Mouse (Mus musculus) stomach, embryonic 15.5 days (tissue): ENCODE measurements around the gene Ltbp1. TPM values are rescaled to one million over a fixed set of nuclear protein-coding genes. Genes with fewer than 3 reads are reported as not detected.

ENCODE experiments used
- ATAC-seq: fragments of 200-750 bp; cut with Nextera tagmentation; 2 replicates; pipeline ENCODE4 v1.8.0; 2017; ENCODE audit warnings: low read depth, moderate number of reproducible peaks, moderate TSS enrichment; ENCODE audit not compliant: insufficient read depth, low FRiP score
- H3K27ac ChIP-seq: fragments of 300-500 bp; sonication (generic); 2 replicates; pipeline ENCODE4 v1.5.1; 2015; ENCODE audit warnings: mild to moderate bottlenecking, inconsistent platforms
- H3K27me3 ChIP-seq: fragments of 300-500 bp; sonication (generic); replicated peaks from 2 replicates; pipeline ENCODE4 v1.6.1; 2015; ENCODE audit warnings: inconsistent platforms
- H3K36me3 ChIP-seq: fragments of 300-500 bp; sonication (generic); 2 replicates; pipeline ENCODE4 v1.6.1; 2015; ENCODE audit warnings: inconsistent platforms
- H3K4me1 ChIP-seq: fragments of 300-500 bp; sonication (generic); 2 replicates; pipeline ENCODE4 v1.6.1; 2015; ENCODE audit warnings: inconsistent platforms
- H3K4me2 ChIP-seq: fragments of 300-500 bp; sonication (generic); 2 replicates; pipeline ENCODE4 v1.6.1; 2015; ENCODE audit warnings: mild to moderate bottlenecking, inconsistent platforms
- H3K4me3 ChIP-seq: fragments of 300-500 bp; sonication (generic); replicated peaks from 2 replicates; pipeline ENCODE4 v1.5.1; 2015; ENCODE audit warnings: inconsistent platforms
- H3K9ac ChIP-seq: fragments of 300-500 bp; sonication (generic); 2 replicates; pipeline ENCODE4 v1.6.1; 2015; ENCODE audit warnings: inconsistent platforms
- H3K9me3 ChIP-seq: fragments of 300-500 bp; sonication (generic); 2 replicates; pipeline ENCODE4 v1.6.1; 2016; ENCODE audit warnings: inconsistent platforms
- WGBS: fragments of 180-500 bp; shearing (Covaris S2); methylation state at CpG from one replicate; pipeline ENCODE4 v1.1.7; 2015; 5-methylcytosine and 5-hydroxymethylcytosine counted together
- polyA plus RNA-seq: library from polyadenylated mRNA; unstranded; fragments of >200 nt; fragmentation: Nextera tagmentation; extraction: Ambion mirVana; gene quantifications from 2 replicates; pipeline ENCODE4 v1.2.1, GENCODE M21; 2015

The Ltbp1 gene
- polyA plus RNA-seq, 1 experiment from 2014 or later: 26.1 TPM

DNA sequence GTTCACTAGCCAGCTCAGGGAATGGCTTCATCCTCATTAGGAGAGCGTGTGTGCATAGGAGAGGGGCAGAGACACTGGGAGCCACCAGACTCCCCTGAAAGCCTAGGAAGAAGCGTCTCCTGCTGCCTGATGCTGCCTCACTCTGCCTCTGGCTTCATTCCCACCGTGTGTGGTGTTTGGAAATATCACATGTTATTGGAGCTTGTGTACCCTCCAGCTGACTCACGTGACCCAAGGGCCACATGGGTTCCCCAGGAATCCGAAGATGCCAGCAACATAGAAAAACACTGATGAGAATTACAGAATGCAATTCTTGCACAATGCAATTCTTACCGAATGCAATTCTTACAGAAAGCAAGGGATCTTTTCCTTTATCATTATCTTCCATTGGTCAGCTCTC is 325.0 kb downstream of the Ltbp1 start:
- Histone ChIP-seq H3K4me3 (no peak overlapping the region), H3K9me3 (no peaks in the 10 kb centered on the region), H3K27me3 (no peaks in the 10 kb centered on the region), H3K36me3 (no peaks in the 10 kb centered on the region), H3K4me2 (no peak overlapping the region), H3K4me1 (no peaks in the 10 kb centered on the region), H3K9ac (no peak overlapping the region), H3K27ac (no peak overlapping the region)
- ATAC-seq: no peak
- WGBS: 85% methylated on average over 6 of the region's 6 CpGs

DNA sequence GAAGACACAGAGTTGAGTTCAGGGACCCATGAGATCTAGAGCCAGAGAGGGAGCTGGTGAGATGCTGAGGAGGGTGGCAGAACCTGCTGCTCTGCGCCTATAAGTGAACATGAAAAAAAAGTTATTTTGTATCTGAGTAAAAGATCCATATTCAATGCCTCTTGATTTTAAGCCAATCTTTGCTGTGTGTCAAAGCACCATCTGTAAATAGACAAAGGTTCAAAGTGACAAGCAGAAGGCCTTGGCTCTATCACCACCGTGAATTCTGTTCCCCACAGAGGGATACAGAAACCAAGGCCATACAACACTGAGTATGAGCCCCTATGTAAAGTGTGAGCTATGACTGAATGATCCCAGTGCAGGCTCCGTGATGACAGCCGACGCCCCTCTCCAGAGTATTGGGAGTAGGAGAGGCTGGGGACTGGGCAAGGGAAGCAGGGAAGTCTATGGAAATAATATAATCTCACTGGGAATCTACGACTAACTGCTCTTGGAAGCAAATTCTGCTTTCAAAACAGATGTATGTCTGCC is 326.1 kb downstream of the Ltbp1 start:
- WGBS: 82% methylated on average over 6 of the region's 6 CpGs
- Histone ChIP-seq H3K9me3 (no peaks in the 10 kb centered on the region), H3K36me3 (no peaks in the 10 kb centered on the region), H3K9ac (no peak overlapping the region), H3K4me1 (no peaks in the 10 kb centered on the region), H3K4me2 (no peak overlapping the region), H3K27ac (no peak overlapping the region), H3K27me3 (no peaks in the 10 kb centered on the region), H3K4me3 (no peak overlapping the region)
- no peak for ATAC-seq

DNA sequence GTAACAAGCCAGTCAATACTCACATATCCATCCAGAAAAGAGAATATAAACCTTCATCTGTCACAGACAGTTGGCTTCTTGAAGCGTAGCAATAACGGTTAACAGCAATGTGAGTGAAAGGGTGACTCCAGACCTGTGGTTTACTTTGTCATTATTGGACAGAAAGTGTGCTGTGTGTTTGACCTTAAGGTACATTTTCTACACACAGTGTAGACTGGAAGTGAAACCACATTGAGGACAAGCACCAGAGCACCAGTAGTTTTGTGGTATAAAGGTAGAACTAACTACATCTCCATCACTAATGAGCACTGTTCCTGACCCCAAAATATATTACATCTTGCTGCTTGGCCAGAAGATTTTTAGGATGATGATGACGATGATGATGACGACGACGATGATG is 326.9 kb downstream of the Ltbp1 start:
- 95% methylated on average over 6 of the region's 6 CpGs for WGBS
- Histone ChIP-seq H3K4me3 (no peak overlapping the region), H3K4me1 (no peaks in the 10 kb centered on the region), H3K36me3 (no peaks in the 10 kb centered on the region), H3K9me3 (no peaks in the 10 kb centered on the region), H3K9ac (no peak overlapping the region), H3K4me2 (no peak overlapping the region), H3K27me3 (no peaks in the 10 kb centered on the region), H3K27ac (no peak overlapping the region)
- no peak for ATAC-seq

GRCm38 (mm10) chr17:75333011-75333410 is 327.6 kb downstream of the Ltbp1 start:
- H3K27me3 ChIP-seq: no peaks in the 10 kb centered on the region
- H3K27ac ChIP-seq: no peak overlapping the region
- no peaks in the 10 kb centered on the region for H3K4me1 ChIP-seq
- H3K4me3 ChIP-seq: no peak overlapping the region
- no peak overlapping the region for H3K9ac ChIP-seq
- WGBS: 89% methylated on average over 9 of the region's 9 CpGs
- no peaks in the 10 kb centered on the region for H3K36me3 ChIP-seq
- H3K4me2 ChIP-seq: no peak overlapping the region
- no peaks in the 10 kb centered on the region for H3K9me3 ChIP-seq
- no peak for ATAC-seq

- 82% methylated on average over 13 of the region's 13 CpGs for WGBS
- ATAC-seq: no peak
- no peak overlapping the region for H3K4me3 ChIP-seq
- H3K27me3 ChIP-seq: no peaks in the 10 kb centered on the region
- H3K27ac ChIP-seq: no peak overlapping the region
- no peaks in the 10 kb centered on the region for H3K9me3 ChIP-seq
- no peaks in the 10 kb centered on the region for H3K36me3 ChIP-seq
- no peak overlapping the region for H3K4me2 ChIP-seq
- H3K9ac ChIP-seq: no peak overlapping the region
- no peaks in the 10 kb centered on the region for H3K4me1 ChIP-seq
These were observed 328.4 kb downstream of the Ltbp1 start for GRCm38 (mm10) chr17:75333759-75334158.

GRCm38 (mm10) chr17:75335649-75336048 is 330.3 kb downstream of the Ltbp1 start:
- Histone ChIP-seq H3K9me3 (no peaks in the 10 kb centered on the region), H3K27me3 (no peaks in the 10 kb centered on the region), H3K27ac (no peak overlapping the region), H3K4me1 (no peaks in the 10 kb centered on the region), H3K4me2 (no peak overlapping the region), H3K9ac (no peak overlapping the region), H3K4me3 (no peak overlapping the region), H3K36me3 (no peaks in the 10 kb centered on the region)
- no peak for ATAC-seq
- 68% methylated on average over 9 of the region's 9 CpGs for WGBS

GRCm38 (mm10) chr17:75341227-75341626 is 335.9 kb downstream of the Ltbp1 start:
- H3K9ac ChIP-seq: no peak overlapping the region
- no peak overlapping the region for H3K4me3 ChIP-seq
- WGBS: 69% methylated on average over 4 of the region's 4 CpGs
- no peaks in the 10 kb centered on the region for H3K27me3 ChIP-seq
- H3K27ac ChIP-seq: no peak overlapping the region
- H3K36me3 ChIP-seq: no peaks in the 10 kb centered on the region
- no peak overlapping the region for H3K4me2 ChIP-seq
- no peaks in the 10 kb centered on the region for H3K9me3 ChIP-seq
- ATAC-seq: no peak
- no peaks in the 10 kb centered on the region for H3K4me1 ChIP-seq

- Histone ChIP-seq H3K4me2 (no peak overlapping the region), H3K27ac (no peak overlapping the region), H3K4me3 (no peak overlapping the region), H3K27me3 (no peaks in the 10 kb centered on the region), H3K9me3 (no peaks in the 10 kb centered on the region), H3K9ac (no peak overlapping the region), H3K4me1 (no peaks in the 10 kb centered on the region), H3K36me3 (0 out of 2 replicates have a peak, but pooled peaks cover 4% of the 10 kb centered on the region)
- 63% methylated on average over 3 of the region's 3 CpGs for WGBS
- no peak for ATAC-seq
These were observed 339.7 kb downstream of the Ltbp1 start for GRCm38 (mm10) chr17:75345116-75345515.

DNA sequence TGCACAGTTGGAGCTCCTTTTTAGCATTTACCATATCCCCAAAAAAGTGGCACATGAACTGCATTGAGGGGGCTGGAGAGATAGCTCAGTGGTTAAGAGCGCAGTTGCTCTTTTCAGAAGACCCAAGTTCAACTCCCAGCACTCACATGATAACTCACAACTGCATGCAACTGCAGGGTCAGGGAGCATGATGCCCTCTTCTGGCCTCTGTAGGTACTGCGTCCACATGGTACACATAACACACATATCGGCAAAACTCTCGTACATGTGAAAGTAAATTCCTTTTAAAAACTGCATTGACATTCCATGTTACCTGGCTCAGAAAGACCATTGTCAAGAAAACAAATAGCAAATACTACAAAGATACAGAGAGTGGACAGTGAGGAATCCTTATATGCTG is 342.0 kb downstream of the Ltbp1 start:
- Histone ChIP-seq H3K27me3 (no peaks in the 10 kb centered on the region), H3K27ac (no peak overlapping the region), H3K9ac (no peak overlapping the region), H3K36me3 (0 out of 2 replicates have a peak, but pooled peaks cover 4% of the 10 kb centered on the region), H3K4me1 (no peaks in the 10 kb centered on the region), H3K4me2 (no peak overlapping the region), H3K4me3 (no peak overlapping the region), H3K9me3 (no peaks in the 10 kb centered on the region)
- WGBS: 100% methylated on average over 4 of the region's 4 CpGs
- no peak for ATAC-seq

DNA sequence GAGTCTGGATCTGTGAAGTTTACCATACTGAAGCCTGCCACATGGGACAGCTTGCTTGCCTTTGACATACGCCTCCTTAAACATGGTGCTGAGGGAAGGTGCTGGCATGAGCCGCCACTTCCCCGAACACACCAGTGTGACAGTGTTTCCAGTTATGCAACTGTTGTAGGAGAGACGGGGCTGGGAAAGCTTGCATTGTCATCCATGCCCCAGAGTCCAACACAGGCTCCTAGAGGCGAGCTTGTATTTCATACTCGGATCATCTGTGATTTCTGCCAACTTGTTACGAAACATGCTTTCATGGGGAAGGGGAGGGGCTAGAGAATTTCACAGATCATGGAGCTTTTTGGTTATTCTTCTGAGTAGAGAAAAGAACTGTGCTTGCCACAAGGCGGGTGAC is 343.7 kb downstream of the Ltbp1 start:
- Histone ChIP-seq H3K9ac (no peak overlapping the region), H3K4me2 (no peak overlapping the region), H3K27me3 (no peaks in the 10 kb centered on the region), H3K36me3 (0 out of 2 replicates have a peak, but pooled peaks cover 4% of the 10 kb centered on the region), H3K9me3 (no peaks in the 10 kb centered on the region), H3K4me1 (no peaks in the 10 kb centered on the region), H3K27ac (no peak overlapping the region), H3K4me3 (no peak overlapping the region)
- 85% methylated on average over 8 of the region's 8 CpGs for WGBS
- ATAC-seq: no peak

DNA sequence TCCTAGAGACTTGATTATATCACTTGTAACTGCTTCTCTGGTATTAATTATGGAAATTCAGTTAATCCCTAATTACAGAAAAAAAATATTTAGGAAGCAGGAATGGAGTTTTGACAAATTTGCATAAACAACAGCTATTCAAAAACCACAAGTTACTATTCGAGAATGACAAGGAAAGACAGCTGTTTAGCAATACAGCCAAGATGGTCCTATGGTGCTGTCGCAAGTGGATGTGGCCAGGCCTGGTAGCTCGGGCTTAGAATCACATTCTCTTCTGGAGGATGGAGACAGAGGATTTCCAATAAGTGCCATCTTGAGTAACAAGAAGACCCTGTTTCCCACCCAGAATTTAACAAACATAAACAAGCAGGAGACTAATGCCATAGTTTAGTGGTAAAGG is 344.2 kb downstream of the Ltbp1 start:
- no peaks in the 10 kb centered on the region for H3K4me1 ChIP-seq
- 79% methylated on average over 3 of the region's 3 CpGs for WGBS
- no peaks in the 10 kb centered on the region for H3K9me3 ChIP-seq
- H3K4me3 ChIP-seq: no peak overlapping the region
- H3K9ac ChIP-seq: no peak overlapping the region
- 0 out of 2 replicates have a peak, but pooled peaks cover 4% of the 10 kb centered on the region for H3K36me3 ChIP-seq
- no peaks in the 10 kb centered on the region for H3K27me3 ChIP-seq
- no peak for ATAC-seq
- no peak overlapping the region for H3K27ac ChIP-seq
- no peak overlapping the region for H3K4me2 ChIP-seq

- Histone ChIP-seq H3K27ac (no peak overlapping the region), H3K27me3 (no peaks in the 10 kb centered on the region), H3K9me3 (no peaks in the 10 kb centered on the region), H3K4me3 (no peak overlapping the region), H3K4me1 (no peaks in the 10 kb centered on the region), H3K36me3 (no peaks in the 10 kb centered on the region), H3K9ac (no peak overlapping the region), H3K4me2 (no peak overlapping the region)
- no peak for ATAC-seq
- WGBS: 59% methylated on average over 3 of the region's 3 CpGs
These were observed 348.0 kb downstream of the Ltbp1 start for GRCm38 (mm10) chr17:75353323-75353722.

DNA sequence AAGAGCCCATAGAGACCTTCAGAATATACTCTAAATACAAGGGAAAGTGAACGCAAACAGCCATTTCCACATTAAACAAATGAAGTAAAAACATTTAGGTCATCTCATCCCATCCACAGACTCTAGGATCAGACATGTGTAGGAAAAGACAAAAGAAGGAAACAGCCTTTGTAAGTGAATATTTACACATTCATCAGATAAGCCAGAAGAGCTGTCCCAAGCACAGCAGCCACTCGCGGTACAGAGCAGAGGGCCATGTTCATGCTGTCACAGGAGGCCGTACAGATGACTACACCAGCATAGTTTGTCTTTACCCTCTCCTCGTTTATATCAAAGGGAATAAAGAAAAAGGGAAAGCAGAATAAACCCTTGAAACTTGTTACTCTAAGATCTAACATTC is 350.1 kb downstream of the Ltbp1 start:
- no peaks in the 10 kb centered on the region for H3K4me1 ChIP-seq
- no peak overlapping the region for H3K9ac ChIP-seq
- no peaks in the 10 kb centered on the region for H3K36me3 ChIP-seq
- H3K27me3 ChIP-seq: no peaks in the 10 kb centered on the region
- no peak for ATAC-seq
- WGBS: 53% methylated on average over 5 of the region's 5 CpGs
- H3K9me3 ChIP-seq: no peaks in the 10 kb centered on the region
- no peak overlapping the region for H3K4me3 ChIP-seq
- no peak overlapping the region for H3K4me2 ChIP-seq
- no peak overlapping the region for H3K27ac ChIP-seq
